Mouse (Mus musculus): ENCODE measurements around the gene Ndrg2. TPM values are rescaled to one million over a fixed set of nuclear protein-coding genes. Genes with fewer than 3 reads are reported as not detected.

Ndrg2 gene
- 24.7 TPM for polyA plus RNA-seq (2012; fragmentation: generic; extraction: Trizol)
- long read RNA-seq, experiment 1, transcript Ndrg2-202 (15 exons, 2,103 nt): major isoform, 28 of 49 reads
- long read RNA-seq, experiment 1, transcript Ndrg2-201 (16 exons, 2,099 nt): minor isoform, 7 of 49 reads
- long read RNA-seq, experiment 1, partial matches to known transcripts: 3 of 49 reads
- long read RNA-seq, experiment 1, other reads (novel, unspliced or antisense): 11 of 49 reads
- long read RNA-seq, experiment 2, transcript Ndrg2-202 (15 exons, 2,103 nt): major isoform, 94 of 145 reads
- long read RNA-seq, experiment 2, transcript Ndrg2-201 (16 exons, 2,099 nt): minor isoform, 21 of 145 reads
- long read RNA-seq, experiment 2, partial matches to known transcripts: 6 of 145 reads
- long read RNA-seq, experiment 2, other reads (novel, unspliced or antisense): 24 of 145 reads

- no peaks in the 10 kb centered on the region for H3K36me3 ChIP-seq (ENCODE audit: control insufficient read depth, insufficient read depth)
- H3K27me3 ChIP-seq (ENCODE audit: control insufficient read depth, insufficient read depth, insufficient read length): no peaks in the 10 kb centered on the region
- H3K79me2 ChIP-seq (ENCODE audit: control insufficient read depth, insufficient read depth): no peaks in the 10 kb centered on the region
- no peak for TF ChIP-seq USF1 (IDR thresholded peaks at IDR 0.05; ENCODE audit: low read depth)
- no peak for TF ChIP-seq MYOD1 (IDR thresholded peaks at IDR 0.05; ENCODE audit: control insufficient read depth, insufficient read length, low read depth)
- TF ChIP-seq CEBPB (IDR thresholded peaks at IDR 0.05; ENCODE audit: low read depth): no peak
- no peak for TF ChIP-seq FOSL1 (IDR thresholded peaks at IDR 0.05; ENCODE audit: insufficient read depth, low read length, poor library complexity, severe bottlenecking)
- TF ChIP-seq CTCF (IDR thresholded peaks at IDR 0.05; ENCODE audit: control insufficient read depth, insufficient read depth, insufficient read length): no peak
- TF ChIP-seq MYOG (IDR thresholded peaks at IDR 0.05; ENCODE audit: control insufficient read depth, extremely low read depth, insufficient read length): no peak
- TF ChIP-seq MAX (IDR thresholded peaks at IDR 0.05): no peak
- peak within 1 kb of the TSS; percentile 62 for H3ac ChIP-seq (ENCODE audit: control insufficient read depth, insufficient read length, low read depth)
- H3K4me3 ChIP-seq (ENCODE audit: insufficient read depth, poor library complexity, severe bottlenecking): peak within 1 kb of the TSS; percentile 29
- no peaks in the 10 kb centered on the region for H3K79me3 ChIP-seq (ENCODE audit: low read depth)
Observed at GRCm38 (mm10) chr14:51913960-51914762, at the start of gene Ndrg2. TSS of gene Ndrg2 (minus strand) at chr14:51914158.

DNA sequence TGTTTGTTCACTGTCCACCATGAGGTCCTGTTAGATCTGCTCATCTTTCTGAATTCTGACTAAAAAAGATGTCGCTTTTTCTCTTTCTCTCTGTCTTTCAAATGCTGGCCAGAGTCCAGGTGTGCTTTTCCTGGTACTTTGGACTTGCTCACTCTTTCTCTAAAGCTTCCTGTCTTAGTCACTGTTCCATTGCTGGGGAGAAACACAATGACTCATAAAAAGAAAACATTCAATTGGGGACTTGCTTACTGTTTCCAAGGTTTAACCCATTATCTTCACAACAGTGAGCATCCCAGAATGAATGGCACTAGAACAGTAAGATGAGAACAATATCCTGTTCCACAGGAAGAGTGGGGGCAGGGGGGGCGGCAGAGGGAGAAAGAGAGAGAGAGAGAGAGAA, 46.4 kb upstream of the Ndrg2 start:
- no peak overlapping the region for H3K4me3 ChIP-seq (ENCODE audit: insufficient read depth, poor library complexity, severe bottlenecking)
- H3K27me3 ChIP-seq (ENCODE audit: control insufficient read depth, insufficient read depth, insufficient read length): no peaks in the 10 kb centered on the region
- TF ChIP-seq CEBPB (IDR thresholded peaks at IDR 0.05; ENCODE audit: low read depth) (no peak), MYOD1 (IDR thresholded peaks at IDR 0.05; ENCODE audit: control insufficient read depth, insufficient read length, low read depth) (no peak), FOSL1 (IDR thresholded peaks at IDR 0.05; ENCODE audit: insufficient read depth, low read length, poor library complexity, severe bottlenecking) (peak; percentile 56)
- H3K79me2 ChIP-seq (ENCODE audit: control insufficient read depth, insufficient read depth): no peaks in the 10 kb centered on the region
- no peaks in the 10 kb centered on the region for H3K79me3 ChIP-seq (ENCODE audit: low read depth)
- no peak overlapping the region for H3ac ChIP-seq (ENCODE audit: control insufficient read depth, insufficient read length, low read depth)
- H3K36me3 ChIP-seq (ENCODE audit: control insufficient read depth, insufficient read depth): no peaks in the 10 kb centered on the region

- no peaks in the 10 kb centered on the region for H3K79me2 ChIP-seq (ENCODE audit: control insufficient read depth, insufficient read depth)
- TF ChIP-seq MYOG (IDR thresholded peaks at IDR 0.05; ENCODE audit: control insufficient read depth, extremely low read depth, insufficient read length): no peak
- no peak for TF ChIP-seq CTCF (IDR thresholded peaks at IDR 0.05; ENCODE audit: control insufficient read depth, insufficient read depth, insufficient read length)
- TF ChIP-seq MAX (IDR thresholded peaks at IDR 0.05): no peak
- no peak for TF ChIP-seq FOSL1 (IDR thresholded peaks at IDR 0.05; ENCODE audit: insufficient read depth, low read length, poor library complexity, severe bottlenecking)
- no peak for TF ChIP-seq MYOD1 (IDR thresholded peaks at IDR 0.05; ENCODE audit: control insufficient read depth, insufficient read length, low read depth)
- no peak for TF ChIP-seq CEBPB (IDR thresholded peaks at IDR 0.05; ENCODE audit: low read depth)
- no peak for TF ChIP-seq USF1 (IDR thresholded peaks at IDR 0.05; ENCODE audit: low read depth)
- H3K4me3 ChIP-seq (ENCODE audit: insufficient read depth, poor library complexity, severe bottlenecking): no peak overlapping the region
- H3ac ChIP-seq (ENCODE audit: control insufficient read depth, insufficient read length, low read depth): no peak overlapping the region
- no peaks in the 10 kb centered on the region for H3K36me3 ChIP-seq (ENCODE audit: control insufficient read depth, insufficient read depth)
- no peaks in the 10 kb centered on the region for H3K79me3 ChIP-seq (ENCODE audit: low read depth)
- H3K27me3 ChIP-seq (ENCODE audit: control insufficient read depth, insufficient read depth, insufficient read length): no peaks in the 10 kb centered on the region
Observed at GRCm38 (mm10) chr14:51943336-51943735, 29.4 kb upstream of the Ndrg2 start.

DNA sequence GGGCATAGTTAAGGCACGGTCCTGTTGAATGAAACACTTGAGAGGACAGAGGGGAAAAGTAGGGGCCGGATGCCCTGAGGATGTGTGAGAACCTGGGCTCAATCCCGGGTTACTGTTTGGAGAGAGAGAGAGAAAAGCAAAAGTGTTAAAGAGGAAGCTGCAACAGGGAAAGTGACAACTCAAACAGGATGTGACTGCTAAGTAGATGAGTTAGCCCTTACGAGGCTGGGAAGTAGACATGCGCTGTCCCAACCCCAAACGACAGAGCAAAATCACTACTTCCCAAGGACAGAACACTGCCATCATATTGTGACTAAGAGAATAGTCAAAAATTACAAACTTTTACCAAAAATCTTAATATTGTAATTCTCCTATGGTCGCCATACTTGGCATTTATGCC, 28.3 kb upstream of the Ndrg2 start:
- no peaks in the 10 kb centered on the region for H3K79me2 ChIP-seq (ENCODE audit: control insufficient read depth, insufficient read depth)
- TF ChIP-seq MYOG (IDR thresholded peaks at IDR 0.05; ENCODE audit: control insufficient read depth, extremely low read depth, insufficient read length) (no peak), FOSL1 (IDR thresholded peaks at IDR 0.05; ENCODE audit: insufficient read depth, low read length, poor library complexity, severe bottlenecking) (no peak), USF1 (IDR thresholded peaks at IDR 0.05; ENCODE audit: low read depth) (no peak), CEBPB (IDR thresholded peaks at IDR 0.05; ENCODE audit: low read depth) (no peak), CTCF (IDR thresholded peaks at IDR 0.05; ENCODE audit: control insufficient read depth, insufficient read depth, insufficient read length) (no peak), MYOD1 (IDR thresholded peaks at IDR 0.05; ENCODE audit: control insufficient read depth, insufficient read length, low read depth) (no peak), MAX (IDR thresholded peaks at IDR 0.05) (no peak)
- no peak overlapping the region for H3K4me3 ChIP-seq (ENCODE audit: insufficient read depth, poor library complexity, severe bottlenecking)
- no peak overlapping the region for H3ac ChIP-seq (ENCODE audit: control insufficient read depth, insufficient read length, low read depth)
- H3K36me3 ChIP-seq (ENCODE audit: control insufficient read depth, insufficient read depth): no peaks in the 10 kb centered on the region
- H3K27me3 ChIP-seq (ENCODE audit: control insufficient read depth, insufficient read depth, insufficient read length): no peaks in the 10 kb centered on the region
- no peaks in the 10 kb centered on the region for H3K79me3 ChIP-seq (ENCODE audit: low read depth)

DNA sequence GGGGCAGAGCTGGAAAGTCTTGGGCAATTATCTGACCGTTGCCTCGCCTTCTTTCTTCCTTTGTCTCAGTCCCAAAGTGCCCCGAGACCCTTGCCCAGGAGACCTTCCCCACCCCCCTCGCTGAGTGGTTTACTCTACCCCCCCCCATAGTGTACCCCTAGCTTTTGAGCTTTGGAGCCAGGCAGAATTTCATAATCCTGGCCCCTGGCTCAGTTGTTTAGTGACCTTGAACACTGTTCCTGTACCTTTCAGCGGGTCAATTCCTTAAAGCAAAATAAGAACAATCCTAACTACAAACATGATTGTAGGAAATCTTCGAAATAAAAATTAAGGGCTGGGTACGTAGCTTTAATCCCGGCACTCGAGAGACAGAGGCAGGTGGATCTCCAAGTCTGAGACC, 27.6 kb upstream of the Ndrg2 start:
- Histone ChIP-seq H3K79me3 (ENCODE audit: low read depth) (no peaks in the 10 kb centered on the region), H3K79me2 (ENCODE audit: control insufficient read depth, insufficient read depth) (no peaks in the 10 kb centered on the region), H3ac (ENCODE audit: control insufficient read depth, insufficient read length, low read depth) (no peak overlapping the region), H3K36me3 (ENCODE audit: control insufficient read depth, insufficient read depth) (no peaks in the 10 kb centered on the region), H3K4me3 (ENCODE audit: insufficient read depth, poor library complexity, severe bottlenecking) (no peak overlapping the region), H3K27me3 (ENCODE audit: control insufficient read depth, insufficient read depth, insufficient read length) (no peaks in the 10 kb centered on the region)
- no peak for TF ChIP-seq CTCF (IDR thresholded peaks at IDR 0.05; ENCODE audit: control insufficient read depth, insufficient read depth, insufficient read length)

All from C2C12 (cell line).